Mouse (Mus musculus): Measurements from ENCODE around the gene Vps13a. TPM values are rescaled to one million over a fixed set of nuclear protein-coding genes. Genes with fewer than 3 reads are reported as not detected.

Vps13a gene
- total RNA-seq, 2 experiments from 2014 or later = 44.7 to 45.8 TPM

DNA sequence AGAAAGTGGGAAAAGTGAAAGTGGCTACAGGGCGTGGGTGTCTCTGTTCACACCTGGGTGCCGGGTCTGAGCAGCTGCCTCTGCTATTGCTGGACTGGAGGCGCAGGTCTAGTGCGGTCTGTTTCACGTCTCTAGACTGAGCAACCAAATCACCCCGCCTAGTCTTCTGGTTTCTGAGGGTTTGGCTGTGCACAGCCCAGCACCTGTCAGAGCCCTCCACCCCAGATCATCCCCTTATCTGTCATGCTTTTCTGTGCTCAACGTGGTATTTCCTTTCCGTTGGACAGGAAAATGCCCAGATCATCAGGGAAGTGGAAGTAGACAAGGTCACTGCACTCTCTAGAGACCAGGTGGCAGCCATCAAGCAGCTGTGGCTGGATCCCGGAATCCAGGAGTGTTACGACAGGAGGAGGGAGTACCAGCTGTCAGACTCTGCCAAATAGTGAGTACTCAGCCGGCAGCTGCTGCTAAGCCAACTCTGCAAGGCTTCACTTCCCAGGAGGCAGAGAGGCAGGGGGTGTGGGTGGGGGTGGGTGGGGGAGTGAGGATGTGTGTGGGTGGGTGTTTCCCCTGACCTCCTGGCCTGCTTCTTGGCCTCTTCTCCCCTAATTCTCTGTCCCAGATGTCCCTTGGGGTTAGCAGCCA lies 182.0 kb downstream of the Vps13a start:
- intact Hi-C loops (cut with DNase I) = loop anchor here (5.0 kb wide), 4 partner anchors 166 to 536 kb away; partner anchors contain the start of gene Gnaq
- DNase-seq (ENCODE audit: extremely low spot score in 1 of 2, low spot score in 2 of 2) = no peak

DNA sequence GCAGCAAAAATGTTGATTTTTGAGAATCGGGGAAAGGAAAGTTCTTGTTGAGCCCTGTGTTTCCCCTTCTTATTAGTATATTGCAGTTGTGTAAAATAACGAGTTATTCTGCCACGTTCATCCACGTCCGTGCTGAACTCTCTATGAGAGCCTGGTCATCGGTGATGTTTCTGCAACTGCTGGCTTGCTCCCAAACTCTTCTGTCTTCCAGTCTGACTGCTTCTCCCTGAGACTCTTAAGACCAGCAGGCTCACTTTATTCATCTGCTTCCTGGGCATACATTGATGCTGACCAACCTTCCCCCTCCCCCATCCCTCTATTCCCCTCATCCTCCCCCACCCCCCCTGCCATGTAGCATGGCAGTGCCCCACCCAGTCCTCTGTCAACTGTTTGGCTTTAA lies 183.5 kb downstream of the Vps13a start:
- intact Hi-C loops (cut with DNase I) = loop anchor here (5.0 kb wide), 4 partner anchors 165 to 535 kb away; partner anchors contain the start of gene Gnaq
- DNase-seq (ENCODE audit: extremely low spot score in 1 of 2, low spot score in 2 of 2) = no peak

DNA sequence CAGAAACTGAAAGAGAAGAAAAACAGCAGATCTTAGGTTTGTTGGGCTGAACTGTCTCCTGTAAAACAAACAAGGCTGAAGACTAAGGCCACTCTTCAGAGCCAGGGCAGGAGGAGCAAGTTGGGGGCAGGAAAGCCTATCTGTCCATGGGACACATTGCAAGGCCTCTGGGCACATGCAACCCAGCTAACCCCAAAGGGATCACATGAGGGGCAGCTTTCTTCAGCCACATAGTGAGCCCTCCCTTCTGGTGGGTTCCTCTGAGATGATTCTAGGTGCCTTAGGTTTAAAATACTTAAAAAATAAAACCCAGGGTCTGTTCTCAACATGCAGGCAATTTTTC lies 186.8 kb downstream of the Vps13a start:
- no peak for DNase-seq (ENCODE audit: extremely low spot score in 1 of 2, low spot score in 2 of 2)
- intact Hi-C loops (cut with DNase I) = no loop called here

DNA sequence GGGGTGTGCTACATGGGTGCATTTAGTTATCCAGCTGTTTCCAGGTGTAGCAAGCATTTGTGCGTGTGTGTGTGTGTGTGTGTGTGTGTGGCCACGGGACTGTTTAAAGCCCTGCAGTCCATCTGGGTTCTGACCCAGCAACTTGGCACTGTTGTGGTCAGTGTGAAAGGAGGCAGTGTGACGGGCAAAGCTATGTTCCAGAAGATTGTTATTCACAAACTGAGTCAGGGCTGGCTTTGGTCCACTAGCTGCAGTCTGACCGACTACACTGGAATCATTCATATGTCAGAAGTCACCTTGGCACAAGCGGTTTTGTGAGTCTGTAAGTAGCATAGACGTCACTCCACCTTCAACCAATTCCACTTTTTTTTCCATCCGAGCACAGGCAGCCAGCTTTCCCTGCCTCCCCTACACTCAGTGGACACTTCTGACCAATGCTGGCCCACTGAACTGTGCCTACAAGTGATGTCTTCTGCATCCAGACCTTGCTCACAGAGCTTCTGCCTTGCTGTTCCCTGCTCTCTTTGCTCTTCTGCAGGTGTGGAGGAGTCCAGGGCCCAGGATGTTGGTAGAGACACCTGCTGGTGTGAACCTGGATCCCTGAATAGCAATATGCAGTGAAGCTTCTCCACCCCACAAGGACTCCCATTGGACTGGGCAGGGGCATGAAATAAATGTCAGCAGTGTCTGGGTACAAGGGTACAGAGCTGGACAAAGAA lies 187.3 kb downstream of the Vps13a start:
- peak in 1 of 2 experiments; percentile 13 for DNase-seq (ENCODE audit: extremely low spot score in 1 of 2, low spot score in 2 of 2)
- intact Hi-C loops (cut with DNase I) = no loop called here

DNA sequence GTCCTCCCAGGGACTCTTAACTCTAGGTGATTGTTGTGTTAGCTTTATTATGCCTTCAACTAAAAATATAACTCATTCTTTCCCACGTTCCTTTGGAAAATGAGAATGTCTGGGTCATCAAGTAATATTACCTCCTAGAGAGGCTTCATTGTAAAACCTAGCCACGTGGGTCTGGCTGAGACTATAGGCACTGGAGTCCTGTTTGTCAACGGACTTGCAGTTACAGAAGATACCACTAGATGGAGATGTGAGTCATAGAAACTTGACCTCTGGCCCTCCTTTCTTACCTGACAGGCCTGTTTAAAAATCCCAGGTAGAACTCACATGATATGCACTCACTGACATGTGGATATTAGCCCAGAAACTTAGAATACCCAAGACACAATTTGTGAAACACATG lies 195.4 kb downstream of the Vps13a start:
- intact Hi-C loops (cut with DNase I) = no loop called here

DNA sequence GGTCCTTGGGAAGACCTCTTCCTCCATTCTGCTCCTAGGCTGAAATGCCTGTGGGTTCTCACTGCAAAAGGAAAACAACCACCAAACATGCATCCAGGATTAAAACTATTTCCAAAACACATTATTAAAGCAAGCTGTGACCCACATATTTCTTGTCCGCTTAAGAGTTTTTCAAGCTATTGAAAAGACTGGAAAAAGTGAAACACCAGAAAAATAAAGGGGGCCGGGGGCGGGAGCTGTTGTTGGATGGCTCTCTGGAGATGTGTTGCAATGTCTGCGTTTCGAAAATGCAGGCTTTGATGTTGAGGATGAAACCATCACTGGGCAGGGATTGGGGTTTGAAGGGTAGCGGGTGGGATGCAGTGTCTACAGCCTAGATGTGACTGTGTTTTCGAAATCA lies 196.2 kb downstream of the Vps13a start:
- intact Hi-C loops (cut with DNase I) = no loop called here
- DNase-seq (ENCODE audit: extremely low spot score in 1 of 2, low spot score in 2 of 2) = no peak

More for the DNA sequence above, 195.4 kb downstream of the Vps13a start:
- DNase-seq (ENCODE audit: extremely low spot score in 1 of 2, low spot score in 2 of 2) = no peak

DNA sequence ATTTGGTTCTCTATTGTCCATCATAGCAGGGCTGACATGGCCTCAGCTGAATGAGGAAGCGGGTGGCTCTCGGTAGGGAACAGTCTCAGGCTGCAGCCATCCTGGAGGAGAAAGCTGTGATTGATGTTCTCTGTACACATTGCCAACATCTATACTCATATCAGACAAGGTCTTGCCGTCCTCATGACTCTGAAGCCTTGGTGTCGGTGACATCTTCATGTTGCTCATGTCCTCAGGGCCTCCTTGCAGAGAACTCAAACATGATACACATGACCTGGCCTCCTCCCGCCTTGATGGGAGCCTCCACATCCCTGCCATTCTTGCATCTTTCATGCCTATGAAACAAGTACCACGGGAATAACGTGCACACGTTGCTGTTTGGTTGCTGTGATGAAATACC lies 200.2 kb downstream of the Vps13a start:
- DNase-seq (ENCODE audit: extremely low spot score in 1 of 2, low spot score in 2 of 2) = no peak
- intact Hi-C loops (cut with DNase I) = no loop called here

DNA sequence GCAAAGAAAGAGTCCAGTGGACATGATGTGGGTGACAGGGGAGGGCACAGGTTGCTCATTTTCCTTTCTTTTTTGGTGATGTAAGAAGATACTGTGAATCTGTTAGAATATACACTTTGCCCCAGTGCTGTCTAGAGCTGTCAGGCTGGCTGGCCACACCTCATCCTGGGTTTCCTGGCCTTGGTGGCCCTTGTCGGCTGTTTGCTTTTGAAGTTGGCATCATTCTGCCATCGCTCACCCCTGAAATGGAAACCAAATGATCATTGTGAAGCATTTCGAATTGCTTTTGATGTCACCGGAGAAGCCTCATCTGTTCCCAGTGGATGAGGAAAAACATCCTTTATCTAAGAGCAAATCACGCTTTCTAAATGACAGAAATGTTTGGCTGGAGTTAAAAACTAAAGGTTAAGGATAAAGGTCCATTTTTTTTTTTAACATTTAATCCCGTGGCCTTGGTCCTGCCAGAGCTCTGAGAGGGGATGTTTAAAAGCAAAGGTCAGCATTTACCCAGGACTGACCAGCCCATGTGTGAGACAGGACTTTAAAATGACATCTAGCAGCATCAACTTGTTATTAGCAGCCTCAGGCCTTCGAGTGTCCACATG lies 201.0 kb downstream of the Vps13a start:
- intact Hi-C loops (cut with DNase I) = no loop called here
- DNase-seq (ENCODE audit: extremely low spot score in 1 of 2, low spot score in 2 of 2) = no peak

DNA sequence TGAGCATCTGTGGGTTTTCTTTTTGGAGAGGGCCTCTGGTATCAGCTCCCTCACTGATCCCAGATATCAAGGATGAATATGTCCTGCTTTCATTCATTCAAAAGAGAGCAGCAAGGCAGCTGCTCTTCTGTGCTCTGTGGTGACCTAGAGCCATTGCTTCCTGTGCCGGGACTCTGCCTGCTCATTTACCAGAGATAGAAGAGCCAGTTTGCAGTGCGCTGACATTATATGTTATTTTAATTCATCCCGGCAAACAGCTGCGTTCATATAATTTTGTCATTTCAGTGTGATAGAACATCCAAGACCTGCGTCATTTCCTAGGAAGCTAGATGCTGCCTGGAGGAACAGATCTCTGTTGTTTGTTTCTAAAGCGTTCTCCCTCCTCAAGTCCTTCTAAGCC lies 203.9 kb downstream of the Vps13a start:
- intact Hi-C loops (cut with DNase I) = no loop called here
- no peak for DNase-seq (ENCODE audit: extremely low spot score in 1 of 2, low spot score in 2 of 2)

Other genes starting within 250 kb of the Vps13a start
- gene Foxb2, start 92.9 kb upstream of the Vps13a start, total RNA-seq (2021) = not detected
- 10 to 100 TPM; 38.1 to 41.8 TPM for gene Prune2, start 175.2 kb upstream of the Vps13a start, total RNA-seq (2021)

Data from left cerebral cortex, postnatal 10 days (tissue).